Mouse (Mus musculus): ENCODE results near the gene Ift27. TPM values are rescaled to one million over a fixed set of nuclear protein-coding genes. Genes with fewer than 3 reads are reported as not detected.

Gene Ift27
- total and polyA plus RNA-seq, 2 experiments from 2014 or later, result 18.6 to 33.5 TPM

DNA sequence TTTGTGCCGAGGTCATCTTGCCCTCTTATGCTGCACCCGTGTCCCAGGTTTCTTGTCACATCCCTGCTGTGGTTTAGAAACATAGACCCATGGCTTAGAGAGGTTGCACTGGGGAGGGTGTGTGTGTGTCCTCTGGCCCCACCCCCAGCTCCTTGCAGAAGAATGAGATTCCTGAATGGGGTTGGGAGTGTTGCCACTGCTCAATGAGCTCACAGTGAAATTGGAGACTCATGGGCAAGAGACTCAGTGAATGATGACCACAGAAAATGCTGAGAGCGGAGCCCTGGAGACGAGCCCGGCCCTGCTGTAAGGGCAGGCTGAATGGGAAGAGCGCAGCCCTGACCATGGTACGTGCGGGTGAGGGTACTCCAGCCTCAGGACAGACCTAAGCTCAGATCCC, 33.7 kb downstream of the Ift27 start:
- no peaks in the 10 kb centered on the region for H3K36me3 ChIP-seq (replicated peaks; ENCODE audit: control insufficient read depth, insufficient read depth, low read length)
- H3K4me1 ChIP-seq (ENCODE audit: control insufficient read depth, insufficient read depth), result no peaks in the 10 kb centered on the region
- 69% methylated on average over 8 of the region's 8 CpGs for WGBS
- H3K4me3 ChIP-seq (ENCODE audit: low read depth, low read length), result no peak overlapping the region
- no peaks in the 10 kb centered on the region for H3K9me3 ChIP-seq (replicated peaks; ENCODE audit: control insufficient read depth, low read length)
- TF ChIP-seq EP300 (IDR thresholded peaks at IDR 0.05; ENCODE audit: low read depth) (no peak), CTCF (IDR thresholded peaks at IDR 0.05; ENCODE audit: low read depth) (no peak)
- H3K27me3 ChIP-seq (ENCODE audit: control insufficient read depth, insufficient read depth, low read length), result no peaks in the 10 kb centered on the region
- ATAC-seq (ENCODE audit: insufficient read depth, low read depth), result no peak
- H3K9ac ChIP-seq (replicated peaks; ENCODE audit: low read depth, low read length), result no peak overlapping the region
- no peak overlapping the region for H3K27ac ChIP-seq (ENCODE audit: low read depth)
- no peak for DNase-seq (ENCODE audit: low spot score)
- H3K4me2 ChIP-seq (ENCODE audit: low read depth, low read length), result no peak overlapping the region

DNA sequence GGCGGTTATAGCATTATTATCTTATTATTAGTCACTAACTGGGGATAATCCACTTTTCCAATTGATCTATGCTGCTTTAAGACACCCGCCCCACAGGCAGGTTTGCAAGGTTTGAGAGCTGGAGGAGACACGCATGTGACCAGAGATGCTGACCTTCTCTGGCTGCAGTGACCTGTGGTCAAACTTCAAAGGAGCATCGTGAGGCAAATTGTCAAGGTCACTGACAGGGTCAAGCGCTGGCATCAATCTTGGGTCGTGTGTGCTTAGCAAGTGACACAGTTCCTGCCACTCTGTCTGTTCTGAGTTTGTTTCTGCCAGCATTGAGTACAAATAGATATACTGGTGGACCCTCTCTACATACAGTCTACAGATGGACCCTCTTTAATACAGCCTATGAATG, 39.3 kb downstream of the Ift27 start:
- no peaks in the 10 kb centered on the region for H3K36me3 ChIP-seq (replicated peaks; ENCODE audit: control insufficient read depth, insufficient read depth, low read length)

DNA sequence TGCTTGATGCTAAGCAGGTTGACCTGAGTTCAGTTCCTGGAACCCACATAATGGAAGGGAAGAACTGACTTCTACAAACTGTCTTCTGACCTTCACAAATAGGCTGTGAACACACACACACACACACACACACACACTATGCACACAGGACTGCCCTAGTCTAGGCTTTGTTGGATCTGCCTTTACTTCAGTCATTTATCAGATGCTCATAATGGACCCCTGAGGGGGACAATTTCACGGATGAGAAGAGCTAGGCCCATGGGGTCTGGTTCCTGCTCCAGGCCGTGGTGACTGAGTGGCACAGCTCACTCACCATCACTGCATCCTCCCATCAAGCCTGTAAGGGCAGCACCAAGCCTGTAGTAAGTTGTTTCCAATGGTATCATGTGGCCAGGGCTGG, 40.5 kb downstream of the Ift27 start:
- 43% methylated on average over 2 of the region's 2 CpGs for WGBS

More for the DNA sequence above, 39.3 kb downstream of the Ift27 start:
- Histone ChIP-seq H3K9me3 (replicated peaks; ENCODE audit: control insufficient read depth, low read length) (no peaks in the 10 kb centered on the region), H3K4me2 (ENCODE audit: low read depth, low read length) (no peak overlapping the region), H3K27me3 (ENCODE audit: control insufficient read depth, insufficient read depth, low read length) (no peaks in the 10 kb centered on the region), H3K4me1 (ENCODE audit: control insufficient read depth, insufficient read depth) (no peaks in the 10 kb centered on the region), H3K27ac (ENCODE audit: low read depth) (no peak overlapping the region), H3K9ac (replicated peaks; ENCODE audit: low read depth, low read length) (no peak overlapping the region), H3K4me3 (ENCODE audit: low read depth, low read length) (no peak overlapping the region)
- TF ChIP-seq EP300 (IDR thresholded peaks at IDR 0.05; ENCODE audit: low read depth) (no peak), CTCF (IDR thresholded peaks at IDR 0.05; ENCODE audit: low read depth) (no peak)
- no peak for DNase-seq (ENCODE audit: low spot score)
- 58% methylated on average over 6 of the region's 6 CpGs for WGBS
- no peak for ATAC-seq (ENCODE audit: insufficient read depth, low read depth)

DNA sequence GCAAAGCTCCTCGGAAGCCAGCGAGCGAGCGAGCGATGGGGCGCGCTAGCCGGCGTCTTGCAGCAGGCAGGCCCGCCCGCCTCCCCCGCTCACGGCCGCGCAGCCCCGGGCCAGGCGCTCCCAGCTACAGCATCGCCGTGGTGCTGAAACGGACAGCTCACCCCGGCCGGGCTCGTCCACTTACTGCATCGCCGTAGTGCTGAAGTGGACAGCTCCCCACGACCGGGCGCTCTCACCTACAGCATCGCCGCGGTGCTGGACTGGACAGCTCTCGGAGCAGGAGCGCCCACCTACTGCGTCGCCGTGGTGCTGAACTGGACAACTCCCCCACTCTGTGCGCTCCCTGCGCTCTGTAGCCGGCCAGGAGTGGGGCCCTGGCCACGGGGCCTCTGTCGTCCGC, 54.2 kb downstream of the Ift27 start, which contains the start of gene Cacng2:
TSS of gene Cacng2 (minus strand) at position 325 of the 400 bp plus-strand sequence.
- H3K9me3 ChIP-seq (replicated peaks; ENCODE audit: control insufficient read depth, low read length), result no peaks in the 10 kb centered on the region
- no peaks in the 10 kb centered on the region for H3K36me3 ChIP-seq (replicated peaks; ENCODE audit: control insufficient read depth, insufficient read depth, low read length)
- 0 out of 2 replicates have a peak within 1 kb of the TSS, but pooled peaks have one; percentile 16 for H3K4me3 ChIP-seq (ENCODE audit: low read depth, low read length)
- no peak within 1 kb of the TSS for H3K9ac ChIP-seq (replicated peaks; ENCODE audit: low read depth, low read length)
- WGBS, result under 1% methylated on average over 37 of the region's 42 CpGs
- TF ChIP-seq EP300 (IDR thresholded peaks at IDR 0.05; ENCODE audit: low read depth) (peak; percentile 83; the same call in 1 of the 2 replicates), CTCF (IDR thresholded peaks at IDR 0.05; ENCODE audit: low read depth) (no peak)
- ATAC-seq (ENCODE audit: insufficient read depth, low read depth), result peak; percentile 99
- no peak within 1 kb of the TSS for H3K27ac ChIP-seq (ENCODE audit: low read depth)
- H3K4me2 ChIP-seq (ENCODE audit: low read depth, low read length), result peak within 1 kb of the TSS; percentile 36
- H3K4me1 ChIP-seq (ENCODE audit: control insufficient read depth, insufficient read depth), result peaks cover 3% of the 10 kb centered on the region; the same call in 1 of the 2 replicates
- H3K27me3 ChIP-seq (ENCODE audit: control insufficient read depth, insufficient read depth, low read length), result peaks cover 26% of the 10 kb centered on the region
- DNase-seq (ENCODE audit: low spot score), result peak; percentile 97

More for the DNA sequence above, 40.5 kb downstream of the Ift27 start:
- Histone ChIP-seq H3K9me3 (replicated peaks; ENCODE audit: control insufficient read depth, low read length) (no peaks in the 10 kb centered on the region), H3K4me1 (ENCODE audit: control insufficient read depth, insufficient read depth) (no peaks in the 10 kb centered on the region), H3K36me3 (replicated peaks; ENCODE audit: control insufficient read depth, insufficient read depth, low read length) (no peaks in the 10 kb centered on the region), H3K9ac (replicated peaks; ENCODE audit: low read depth, low read length) (no peak overlapping the region), H3K27ac (ENCODE audit: low read depth) (no peak overlapping the region), H3K4me2 (ENCODE audit: low read depth, low read length) (no peak overlapping the region), H3K4me3 (ENCODE audit: low read depth, low read length) (no peak overlapping the region), H3K27me3 (ENCODE audit: control insufficient read depth, insufficient read depth, low read length) (no peaks in the 10 kb centered on the region)
- no peak for DNase-seq (ENCODE audit: low spot score)
- no peak for ATAC-seq (ENCODE audit: insufficient read depth, low read depth)
- TF ChIP-seq EP300 (IDR thresholded peaks at IDR 0.05; ENCODE audit: low read depth), result no peak
- no peak for TF ChIP-seq CTCF (IDR thresholded peaks at IDR 0.05; ENCODE audit: low read depth)

- peak overlapping the region; percentile 36 for H3K4me2 ChIP-seq (ENCODE audit: low read depth, low read length)
- H3K4me1 ChIP-seq (ENCODE audit: control insufficient read depth, insufficient read depth), result peaks cover 3% of the 10 kb centered on the region; the same call in 1 of the 2 replicates
- H3K9ac ChIP-seq (replicated peaks; ENCODE audit: low read depth, low read length), result no peak overlapping the region
- H3K9me3 ChIP-seq (replicated peaks; ENCODE audit: control insufficient read depth, low read length), result no peaks in the 10 kb centered on the region
- H3K4me3 ChIP-seq (ENCODE audit: low read depth, low read length), result 0 out of 2 replicates have a peak overlapping the region, but pooled peaks have one; percentile 16
- peaks cover 26% of the 10 kb centered on the region for H3K27me3 ChIP-seq (ENCODE audit: control insufficient read depth, insufficient read depth, low read length)
- H3K27ac ChIP-seq (ENCODE audit: low read depth), result no peak overlapping the region
- 6% methylated on average over 37 of the region's 39 CpGs for WGBS
- H3K36me3 ChIP-seq (replicated peaks; ENCODE audit: control insufficient read depth, insufficient read depth, low read length), result no peaks in the 10 kb centered on the region
- ATAC-seq (ENCODE audit: insufficient read depth, low read depth) (no peak), DNase-seq (ENCODE audit: low spot score) (no peak)
- no peak for TF ChIP-seq CTCF (IDR thresholded peaks at IDR 0.05; ENCODE audit: low read depth)
- no peak for TF ChIP-seq EP300 (IDR thresholded peaks at IDR 0.05; ENCODE audit: low read depth)
These were observed 54.7 kb downstream of the Ift27 start for GRCm38 (mm10) chr15:78119248-78119647.
